Mouse (Mus musculus) embryonic fibroblast, embryonic 13.5 days (primary cell): Measurements from ENCODE around the gene Marc1.

ENCODE experiments used
- CTCF ChIP-seq: IDR thresholded peaks from 2 replicates; pipeline ENCODE4 v1.5.1; 2011; ENCODE audit warnings: mild to moderate bottlenecking, control low read depth, low read length, moderate library complexity, borderline replicate concordance; ENCODE audit not compliant: insufficient read depth
- POLR2A ChIP-seq: IDR thresholded peaks from 2 replicates; pipeline ENCODE4 v1.6.1; 2011; ENCODE audit warnings: low read depth, mild to moderate bottlenecking, control low read depth, low read length, moderate library complexity

DNA sequence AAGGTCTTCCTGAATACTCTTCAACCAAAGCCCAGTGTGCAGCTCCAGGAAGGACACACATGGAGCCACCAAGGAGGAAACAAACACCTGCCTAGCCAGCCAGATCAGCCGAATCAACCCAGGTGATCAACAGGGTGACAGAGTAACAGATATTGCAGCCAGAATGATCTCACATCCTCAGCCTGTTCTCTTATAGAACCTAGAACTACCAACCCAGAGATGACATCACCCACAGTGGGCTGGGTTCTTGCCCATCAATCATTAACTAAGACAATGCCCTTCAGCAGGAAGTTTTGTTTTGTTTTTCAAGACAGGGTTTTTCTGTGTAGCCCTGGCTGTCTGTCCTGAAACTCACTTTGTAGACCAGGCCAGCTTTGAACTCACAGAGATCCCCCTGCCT is 47.1 kb upstream of the Marc1 start:
- no peak for TF ChIP-seq POLR2A
- TF ChIP-seq CTCF: no peak
